Mouse (Mus musculus) right cerebral cortex, postnatal 10 days (tissue): ENCODE results near the gene Lrp4.

Experiments
- DNase-seq, 2 experiments: peaks; one replicate each; pipeline ENCODE4 v3.0.0; 2021; ENCODE audit warnings: low spot score in 2 of 2

Lrp4 gene

GRCm38 (mm10) chr2:91453231-91454075, 3.9 kb upstream of the Lrp4 start:
- no peak for DNase-seq

GRCm38 (mm10) chr2:91454434-91454833, 2.9 kb upstream of the Lrp4 start:
- no peak for DNase-seq

DNA sequence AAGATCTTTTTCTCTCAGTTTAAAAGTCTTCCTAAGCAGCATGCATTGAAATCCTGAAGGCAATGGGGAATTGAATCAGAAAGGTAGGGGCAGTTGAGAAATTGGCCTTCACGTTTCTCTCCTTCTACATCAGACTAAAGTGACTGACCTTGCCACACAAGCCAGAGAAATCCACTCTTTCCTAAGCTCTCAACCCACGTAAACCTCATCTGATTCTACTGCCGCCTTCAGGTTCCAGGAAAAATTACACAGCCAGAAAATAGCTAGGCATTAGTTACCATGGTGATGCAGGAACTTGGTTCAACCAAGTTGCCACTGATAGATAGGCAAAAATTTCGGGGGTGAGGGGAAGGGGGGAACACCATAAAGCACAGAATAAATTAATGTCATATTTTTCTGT, 1.5 kb upstream of the Lrp4 start:
- peak; percentile 60 to 73 for DNase-seq

DNA sequence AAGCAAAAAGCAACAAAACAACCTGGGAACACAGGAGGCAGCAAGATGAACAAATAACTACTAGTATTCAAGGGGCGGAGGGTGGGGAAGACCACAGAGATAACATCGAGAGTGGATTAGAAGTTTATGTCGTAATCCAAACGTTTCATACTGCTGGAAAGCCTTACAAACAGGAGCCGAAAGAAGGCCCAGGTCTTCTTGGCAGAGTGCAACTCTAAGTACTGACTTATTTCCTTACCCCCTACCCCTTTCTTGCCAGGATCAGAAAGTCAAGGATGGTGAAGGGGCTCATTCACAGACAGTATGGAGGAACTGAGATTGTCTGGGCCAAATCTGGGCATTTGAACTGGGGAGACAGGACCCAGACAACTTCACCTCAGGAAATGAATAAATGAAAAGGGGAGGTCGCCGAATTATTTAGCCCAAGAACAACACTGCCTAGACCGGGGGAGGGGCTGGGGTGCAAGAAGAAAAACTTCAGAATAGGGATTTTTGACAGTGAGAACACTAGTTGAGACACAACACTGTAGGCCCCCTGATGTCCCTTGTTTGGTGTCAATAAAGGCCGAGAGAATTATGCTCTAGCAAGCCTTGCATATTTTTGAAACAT, 715 bp upstream of the Lrp4 start:
- DNase-seq, result no peak

- peak in 1 of 2 experiments; percentile 30 for DNase-seq
Observed at GRCm38 (mm10) chr2:91457656-91458251, 443 bp downstream of the Lrp4 start.

DNA sequence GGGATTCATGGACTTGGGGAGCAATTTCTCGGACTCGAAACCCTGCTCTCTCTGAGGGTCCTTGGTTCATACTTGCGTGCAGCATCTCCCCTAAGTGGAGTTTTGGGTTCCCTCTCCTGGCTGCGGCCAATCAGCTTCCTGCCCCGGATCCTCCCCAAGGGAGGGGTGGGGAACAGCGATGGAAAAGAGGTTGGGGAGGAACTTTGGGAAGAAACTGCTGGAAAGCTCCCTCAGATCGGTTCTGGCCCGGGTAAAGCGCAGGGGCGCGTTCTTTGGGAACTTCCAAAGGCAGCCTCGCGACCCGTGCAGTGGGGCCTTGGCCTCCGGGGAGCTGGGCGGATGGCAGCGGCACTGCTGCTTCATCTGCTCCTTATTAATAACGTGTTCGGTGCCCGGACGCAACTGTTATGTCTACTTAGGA, 951 bp downstream of the Lrp4 start:
- DNase-seq, result peak in 1 of 2 experiments; percentile 47

DNA sequence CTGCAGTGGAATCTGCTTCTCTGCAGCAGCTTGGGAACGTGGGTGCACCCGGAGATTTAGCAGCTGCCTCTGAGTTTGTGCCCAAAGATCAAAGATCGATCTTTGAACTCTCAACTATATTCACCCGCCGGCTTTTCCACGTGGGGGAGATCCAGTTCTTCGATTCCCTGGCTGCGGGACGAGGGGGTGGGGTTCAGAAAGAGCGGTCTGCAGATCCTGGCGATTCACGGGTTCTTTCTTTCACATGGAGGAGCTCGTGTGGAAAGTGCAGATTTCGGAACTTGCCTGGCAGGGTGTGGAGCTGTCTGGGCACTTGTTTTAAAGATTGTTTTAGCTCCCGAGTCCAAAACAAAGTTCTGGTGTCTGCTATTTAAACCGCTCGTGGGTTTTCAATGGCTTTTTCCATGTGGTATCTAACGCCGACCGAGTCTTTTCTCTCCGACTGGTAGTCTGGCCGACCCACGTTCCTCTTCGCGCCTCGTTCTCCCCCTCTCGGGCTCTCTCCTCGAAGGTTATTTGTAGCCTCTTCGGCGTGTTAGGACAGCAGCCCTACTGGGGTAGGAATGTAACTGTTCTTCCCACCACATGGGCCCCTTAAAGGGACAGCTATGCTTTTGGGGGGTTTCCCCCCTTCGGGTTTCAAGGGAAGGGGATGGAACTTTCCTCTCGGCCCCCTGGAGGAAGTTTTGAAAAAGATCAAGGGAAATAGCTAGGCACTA, 1.5 kb downstream of the Lrp4 start:
- peak in 1 of 2 experiments; percentile 49 for DNase-seq

- DNase-seq, result no peak
Observed at GRCm38 (mm10) chr2:91460076-91460475, 2.8 kb downstream of the Lrp4 start.

- DNase-seq, result no peak
Observed at GRCm38 (mm10) chr2:91460771-91461170, 3.5 kb downstream of the Lrp4 start.

- no peak for DNase-seq
Observed at GRCm38 (mm10) chr2:91461341-91461740, 4.0 kb downstream of the Lrp4 start.

DNA sequence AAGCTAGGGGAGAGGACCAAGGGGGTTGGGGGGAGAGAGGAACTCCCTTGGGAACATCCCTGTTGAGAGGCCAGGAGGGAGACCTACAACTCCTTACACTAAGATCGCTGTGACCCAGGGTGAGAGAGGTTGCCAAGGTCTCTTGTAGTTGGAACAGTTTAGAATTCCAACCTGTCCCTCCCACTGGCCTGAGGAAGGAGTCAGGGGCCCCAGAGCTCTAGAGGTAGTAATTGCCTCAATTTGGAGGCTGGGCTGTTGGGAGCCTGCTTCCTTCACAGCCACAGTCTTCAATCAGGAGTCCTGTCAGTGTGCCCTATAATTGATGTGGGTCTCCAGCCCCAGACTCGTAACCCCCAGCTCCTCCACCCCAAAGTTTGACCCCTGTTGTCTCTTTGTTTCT, 4.9 kb downstream of the Lrp4 start:
- DNase-seq, result no peak

- DNase-seq, result no peak
Observed at GRCm38 (mm10) chr2:91462681-91463080, 5.4 kb downstream of the Lrp4 start.

GRCm38 (mm10) chr2:91465934-91466333, 8.6 kb downstream of the Lrp4 start:
- no peak for DNase-seq

DNA sequence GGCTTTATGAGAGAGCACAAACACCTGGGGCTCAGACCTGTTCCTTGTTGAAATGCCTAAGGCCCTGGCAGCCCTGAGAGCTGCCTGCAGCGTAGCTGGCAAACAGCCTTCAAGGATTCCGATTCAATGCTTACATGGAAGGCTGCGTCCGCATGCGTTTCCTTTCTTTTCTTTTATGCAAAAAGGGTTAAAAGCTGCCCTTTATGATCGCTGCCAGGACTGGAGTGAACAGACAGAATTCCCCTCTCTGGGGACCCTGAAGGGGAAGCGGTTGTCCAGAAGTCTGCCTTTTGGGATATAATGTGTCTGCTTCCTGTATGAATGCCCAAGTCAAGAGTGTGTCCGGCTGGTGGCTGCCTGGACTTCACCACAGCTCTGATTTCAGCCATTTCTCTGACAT, 10.3 kb downstream of the Lrp4 start:
- DNase-seq, result no peak

DNA sequence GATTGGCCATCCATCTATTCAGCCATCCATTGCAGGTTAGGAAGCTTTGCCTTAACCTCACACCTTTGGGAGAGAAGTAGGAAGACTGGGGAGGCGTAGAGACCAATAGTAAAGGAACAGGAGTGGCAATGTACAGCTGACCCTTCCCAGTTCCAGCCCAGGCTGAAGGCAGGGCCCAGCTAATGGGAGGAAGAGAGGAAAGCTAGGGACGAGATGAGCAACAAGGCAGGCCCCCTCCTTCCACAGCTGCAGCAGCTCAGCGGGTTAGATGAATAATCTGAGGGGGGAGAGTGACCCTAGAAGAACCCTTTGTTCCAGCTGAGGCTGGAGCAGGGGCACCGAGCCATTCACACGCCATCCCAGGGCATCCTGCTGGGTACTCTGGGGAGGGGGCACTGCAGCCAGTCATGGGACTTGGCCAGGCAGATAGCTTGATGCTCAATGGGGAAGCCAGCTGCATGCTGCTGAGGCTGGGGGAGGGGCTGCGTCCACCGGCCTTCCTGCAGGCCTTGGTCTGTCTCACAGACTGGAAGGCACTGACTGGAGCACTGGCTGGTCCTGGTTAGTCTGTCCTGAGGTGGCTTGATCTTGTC, 12.8 kb downstream of the Lrp4 start:
- peak; percentile 74 to 76 for DNase-seq

DNA sequence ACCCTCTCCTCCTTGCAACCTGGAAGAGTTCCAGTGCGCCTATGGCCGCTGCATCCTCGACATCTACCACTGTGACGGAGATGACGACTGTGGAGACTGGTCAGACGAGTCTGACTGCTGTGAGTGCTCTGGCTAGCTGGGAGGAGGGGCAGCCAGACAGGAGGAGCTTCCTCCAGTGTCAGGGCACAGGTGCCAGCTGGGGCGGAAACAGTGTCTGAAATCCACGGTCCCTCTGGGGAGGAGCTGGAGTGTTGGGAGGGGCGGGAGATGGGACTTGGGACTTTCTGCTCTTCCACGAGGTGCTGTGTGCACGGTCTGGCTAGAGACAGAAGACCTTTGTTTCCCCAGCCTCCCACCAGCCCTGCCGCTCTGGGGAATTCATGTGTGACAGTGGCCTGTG, 17.0 kb downstream of the Lrp4 start:
- no peak for DNase-seq

DNA sequence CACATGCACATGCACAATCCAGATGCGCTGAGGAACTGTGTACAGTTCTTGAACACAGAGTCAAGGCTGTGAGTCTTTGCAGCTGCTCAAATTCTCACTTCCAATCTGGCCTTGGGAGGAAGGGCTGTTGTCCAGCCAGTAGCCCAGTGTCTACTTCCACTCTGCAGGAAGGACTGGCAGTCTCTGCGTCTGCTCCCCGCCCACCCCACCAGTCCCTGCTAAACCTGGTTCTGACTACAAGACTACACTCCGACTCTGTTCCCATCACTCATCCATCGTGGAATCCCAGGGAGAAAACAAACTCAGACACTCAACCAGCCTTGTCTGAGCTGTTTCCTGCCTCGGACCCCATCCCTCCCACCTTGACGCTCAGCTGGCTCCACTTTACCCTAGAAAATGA, 18.5 kb downstream of the Lrp4 start:
- no peak for DNase-seq

DNA sequence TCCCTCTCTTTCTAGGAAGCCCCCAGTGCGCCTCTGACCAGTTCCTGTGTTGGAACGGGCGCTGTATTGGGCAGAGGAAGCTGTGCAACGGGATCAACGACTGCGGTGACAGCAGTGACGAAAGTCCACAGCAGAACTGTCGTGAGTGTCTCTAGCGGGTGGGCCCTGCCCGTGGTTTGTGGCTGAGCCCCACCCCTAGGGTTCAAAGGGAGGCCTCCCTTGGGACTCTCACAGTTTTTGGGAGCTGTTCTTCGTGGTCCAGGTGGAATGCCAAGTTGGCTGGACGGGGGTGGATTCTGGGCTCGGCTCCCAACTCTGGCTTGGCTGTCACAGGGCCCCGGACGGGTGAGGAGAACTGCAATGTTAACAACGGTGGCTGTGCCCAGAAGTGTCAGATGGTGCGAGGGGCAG, 18.9 kb downstream of the Lrp4 start:
- DNase-seq, result peak; percentile 66 to 74

- no peak for DNase-seq
Observed at GRCm38 (mm10) chr2:91476841-91477240, 19.5 kb downstream of the Lrp4 start.

DNA sequence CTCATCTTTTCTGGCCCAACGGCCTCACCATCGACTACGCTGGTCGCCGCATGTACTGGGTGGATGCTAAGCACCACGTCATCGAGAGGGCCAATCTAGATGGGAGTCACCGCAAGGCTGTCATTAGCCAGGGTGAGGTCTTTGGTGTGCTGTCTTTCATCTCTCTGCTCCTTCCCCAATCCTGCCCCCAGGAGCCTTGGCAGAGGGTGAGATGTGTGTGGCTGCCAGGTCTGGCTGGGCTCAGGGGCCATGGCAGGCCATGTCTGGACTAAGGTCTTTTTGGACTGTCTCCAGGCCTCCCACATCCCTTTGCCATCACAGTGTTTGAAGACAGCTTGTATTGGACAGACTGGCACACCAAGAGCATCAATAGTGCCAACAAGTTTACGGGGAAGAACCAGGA, 23.1 kb downstream of the Lrp4 start:
- peak; percentile 50 to 58 for DNase-seq

DNA sequence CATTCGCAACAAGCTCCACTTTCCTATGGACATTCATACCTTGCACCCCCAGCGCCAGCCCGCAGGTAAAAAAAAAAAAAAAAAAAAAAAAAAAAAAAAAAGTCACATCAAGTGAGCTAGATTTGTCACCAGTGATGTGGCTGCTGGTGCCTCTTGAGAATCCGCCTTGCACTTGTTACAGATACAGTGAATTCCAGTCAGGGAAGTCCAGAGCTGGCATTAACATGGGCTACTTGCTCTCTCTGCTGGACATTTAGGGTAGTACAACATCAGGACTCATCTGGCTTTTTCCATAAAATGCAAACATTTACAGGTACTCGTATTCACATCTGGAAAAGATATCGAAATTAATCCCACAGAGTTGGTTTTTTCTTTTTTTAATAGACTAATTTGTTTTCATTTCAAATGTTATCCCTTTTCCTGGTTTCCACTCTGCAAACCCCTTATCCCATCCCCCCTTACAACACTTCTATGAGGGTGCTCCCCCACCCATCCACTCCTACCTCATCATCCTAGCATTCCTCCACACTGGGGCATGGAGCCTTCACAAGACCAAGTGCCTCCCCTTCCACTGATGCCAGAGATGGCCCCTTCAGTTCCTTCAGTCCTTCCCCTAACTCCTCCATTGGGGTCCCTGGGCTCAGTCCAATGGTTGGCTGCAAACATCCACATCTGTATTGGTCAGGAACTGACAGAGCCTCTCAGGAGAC, 23.6 kb downstream of the Lrp4 start:
- DNase-seq, result peak; percentile 72 to 80
